Mouse (Mus musculus) urinary bladder, postnatal 0 days (tissue): ENCODE data around the gene Nmrk2. TPM values are rescaled to one million over a fixed set of nuclear protein-coding genes. Genes with fewer than 3 reads are reported as not detected.

Source experiments
- polyA plus RNA-seq: library from polyadenylated mRNA; unstranded; fragments of >200 nt; fragmentation: Nextera tagmentation; extraction: Ambion mirVana; gene quantifications from 2 replicates; pipeline ENCODE4 v1.2.1, GENCODE M21; 2015

The Nmrk2 gene
- 0.31 and 0.40 TPM in 2 replicates for polyA plus RNA-seq

DNA sequence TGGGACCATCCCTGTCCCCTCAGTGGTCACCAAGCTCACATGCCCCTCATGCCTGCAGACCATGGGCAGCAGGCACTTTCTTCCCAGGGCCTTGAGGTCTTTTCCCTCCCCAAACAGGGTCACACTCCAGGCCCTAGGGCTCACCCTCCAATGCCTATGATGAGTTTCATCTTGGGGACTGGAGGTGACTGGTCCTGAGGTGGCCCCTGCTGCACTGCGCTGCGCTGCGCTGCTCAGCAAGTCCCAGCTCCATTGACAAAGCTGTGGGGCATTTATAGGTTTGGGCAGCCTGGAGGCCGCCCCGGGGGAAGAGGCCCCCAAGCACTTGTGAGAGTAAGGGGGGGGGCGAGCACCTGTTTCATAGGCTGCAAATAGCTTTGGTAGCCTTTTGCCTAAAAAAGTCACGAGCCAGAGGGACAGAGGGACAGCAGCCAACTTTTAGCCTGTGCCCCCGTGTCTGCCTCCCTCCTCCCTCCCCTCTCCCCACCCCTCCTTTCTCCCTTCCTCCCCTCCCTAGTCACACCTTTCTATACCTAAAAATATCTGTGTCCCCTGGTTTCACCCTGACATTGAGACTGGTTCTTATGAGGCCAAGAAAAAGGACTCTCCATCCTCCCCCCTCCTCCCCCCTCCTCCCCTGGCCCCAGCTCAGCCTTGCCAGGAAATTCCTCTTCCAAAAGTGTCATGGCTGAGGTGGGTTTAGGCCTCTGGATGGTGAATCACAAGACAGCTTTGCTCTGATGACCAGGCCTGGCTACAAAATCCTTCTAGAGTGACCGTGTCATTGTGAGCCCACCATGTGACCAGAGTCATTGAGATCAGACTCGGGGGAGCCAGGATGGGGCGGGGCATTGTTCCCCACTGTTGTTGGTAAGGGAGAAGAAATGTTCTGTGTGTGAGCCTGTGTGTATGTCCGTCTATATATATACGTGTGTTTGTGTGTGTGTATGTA lies at the start of gene Nmrk2:
Gene Nmrk2 (minus strand): TSS at position 245 of the 952 bp plus-strand sequence.

DNA sequence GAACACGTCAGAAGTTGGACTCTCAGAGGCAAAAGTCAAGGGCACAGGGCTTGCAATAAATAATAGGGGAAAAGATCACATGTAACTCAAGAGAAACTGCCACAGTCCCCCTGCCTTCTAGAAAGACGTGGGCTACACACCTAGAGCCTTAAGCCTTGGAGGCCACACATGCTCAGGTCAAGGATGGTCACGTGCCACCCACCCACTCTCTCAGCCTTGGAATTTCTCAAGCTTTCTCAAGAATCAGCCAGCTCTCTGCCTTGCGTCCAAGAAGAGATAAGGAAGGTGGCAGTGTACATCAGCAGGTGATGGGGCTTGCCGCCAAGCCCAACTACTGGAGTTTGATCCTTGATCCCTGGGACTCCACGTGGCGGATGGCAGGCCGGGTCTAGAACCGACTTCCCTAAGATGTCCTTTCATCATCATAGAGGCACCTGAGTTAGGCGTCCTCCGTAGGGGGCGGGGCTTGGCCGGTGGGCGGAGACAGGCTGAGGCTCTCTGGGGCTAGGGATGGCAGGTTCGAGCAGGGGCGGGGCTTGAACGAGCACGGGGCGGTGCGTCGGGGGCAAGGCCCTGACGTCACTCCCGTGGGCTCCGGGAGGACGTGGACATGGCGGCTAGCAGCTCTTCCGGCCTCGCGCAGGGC lies 30.9 kb upstream of the Nmrk2 start, which contains the start of gene Zfr2:
Gene Zfr2 (plus strand): TSS at position 576 of the 646 bp plus-strand sequence.

GRCm38 (mm10) chr10:81230438-81231332 lies 28.8 kb upstream of the Nmrk2 start, which contains the start of gene Atcay:
Atcay (minus strand) TSS chr10:81230833.

GRCm38 (mm10) chr10:81183805-81184204 lies 18.0 kb downstream of the Nmrk2 start, which contains the start of gene 4930442H23Rik:
4930442H23Rik (minus strand) TSS chr10:81183849.

GRCm38 (mm10) chr10:81182336-81183333 lies 19.2 kb downstream of the Nmrk2 start, which contains the start of gene Dapk3:
Dapk3 (plus strand) TSS chr10:81183005.

DNA sequence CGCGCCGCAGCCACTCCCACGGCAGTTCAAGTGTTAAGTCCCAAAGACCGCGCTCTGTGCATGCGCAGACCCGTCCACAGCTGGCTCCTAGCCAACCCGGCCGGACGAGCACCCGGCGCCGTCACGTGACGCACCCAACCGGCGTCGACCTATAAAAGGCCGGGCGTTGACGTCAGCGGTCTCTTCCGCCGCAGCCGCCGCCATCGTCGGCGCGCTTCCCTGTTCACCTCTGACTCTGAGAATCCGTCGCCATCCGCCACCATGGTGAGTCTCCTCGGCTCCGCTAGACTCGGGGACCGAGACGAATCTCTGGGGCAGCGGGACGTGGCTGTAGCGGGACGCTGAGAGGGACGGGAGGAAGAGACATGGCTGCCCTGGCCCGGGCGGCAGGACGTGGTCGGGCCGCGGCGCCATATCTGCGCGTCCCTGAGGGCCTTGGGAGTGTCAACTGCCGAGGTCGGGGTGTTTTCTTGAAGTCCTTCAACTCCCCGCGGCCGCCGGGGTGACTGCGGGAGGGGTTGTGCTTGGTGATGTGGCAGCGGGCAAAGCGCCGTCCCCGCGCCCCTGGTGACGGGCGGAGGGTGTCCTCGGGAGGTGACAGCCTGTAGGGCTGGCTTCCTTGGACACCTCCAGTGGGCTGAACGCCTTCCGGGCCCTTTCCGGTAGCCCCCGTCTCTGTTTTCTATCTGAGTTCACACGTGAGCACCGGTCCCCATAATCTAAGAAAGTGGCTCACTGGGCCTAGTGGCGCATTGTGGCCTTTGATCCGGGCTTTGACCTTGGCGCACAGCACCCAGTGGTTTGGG lies 25.2 kb downstream of the Nmrk2 start, which contains the start of gene Eef2:
Gene Eef2 (plus strand): TSS at position 166 of the 806 bp plus-strand sequence.

DNA sequence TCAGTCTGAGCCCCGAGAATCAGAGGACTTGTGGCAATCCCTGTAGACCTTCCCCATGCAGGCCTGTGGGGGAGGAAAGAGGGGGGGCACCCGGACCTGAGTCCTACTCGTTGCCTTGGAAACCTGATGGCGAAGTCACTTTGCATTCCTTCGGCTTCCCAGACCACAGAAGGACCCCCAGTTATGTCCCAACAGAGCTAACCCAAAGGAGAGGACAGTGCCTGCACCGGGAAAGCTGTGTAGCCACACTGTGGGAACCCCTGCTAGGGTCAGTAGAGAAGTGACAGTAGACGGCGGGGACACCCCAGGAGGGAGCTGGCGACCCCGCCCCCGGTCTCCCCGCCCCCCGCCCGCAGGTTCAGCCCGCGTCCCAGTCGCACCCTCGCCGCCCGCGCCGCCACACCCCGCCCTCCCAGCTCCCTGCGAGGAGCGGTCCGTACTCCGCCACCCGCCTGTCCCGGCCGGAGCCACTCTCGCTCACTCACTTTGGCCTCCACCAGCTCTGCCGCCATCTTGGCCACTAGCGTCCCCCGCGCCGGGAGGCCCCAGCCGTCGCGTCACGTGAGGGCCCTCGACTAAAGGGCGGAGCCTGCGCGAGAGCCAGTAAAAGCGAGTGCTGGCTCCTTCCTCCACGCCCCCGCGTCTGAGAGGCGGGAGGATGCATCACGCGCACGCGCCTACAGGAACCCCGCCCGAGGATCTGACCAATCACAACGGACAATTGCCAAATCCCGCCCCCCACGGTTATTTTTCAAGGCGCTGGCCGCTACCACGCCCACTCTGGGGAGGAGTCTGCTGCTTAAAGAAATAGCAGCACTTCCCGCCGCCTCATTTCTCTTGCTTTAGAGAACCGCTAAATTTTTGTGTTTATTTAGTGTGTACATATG lies 34.4 kb downstream of the Nmrk2 start, which contains the start of gene Pias4:
Gene Pias4 (minus strand): TSS at position 724 of the 887 bp plus-strand sequence.

Other genes with a start within 250 kb of the Nmrk2 start
- gene Gng7, start 187.1 kb downstream of the Nmrk2 start, polyA plus RNA-seq = 1.3 and 1.6 TPM in 2 replicates
- gene Diras1, start 176.4 kb downstream of the Nmrk2 start, polyA plus RNA-seq = not detected in 2 replicates
- gene Slc39a3, start 164.6 kb downstream of the Nmrk2 start, polyA plus RNA-seq = 12.7 and 15.3 TPM in 2 replicates
- gene Sgta, start 141.9 kb downstream of the Nmrk2 start, polyA plus RNA-seq = 90.7 and 98.9 TPM in 2 replicates
- 18.4 and 19.0 TPM in 2 replicates for gene Thop1, start 132.0 kb downstream of the Nmrk2 start, polyA plus RNA-seq
- gene Creb3l3, start 103.2 kb downstream of the Nmrk2 start, polyA plus RNA-seq = 0.74 and 1.0 TPM in 2 replicates
- 118 and 119 TPM in 2 replicates for gene Map2k2, start 96.1 kb downstream of the Nmrk2 start, polyA plus RNA-seq
- 45.5 and 48.9 TPM in 2 replicates for gene Zbtb7a, start 66.8 kb downstream of the Nmrk2 start, polyA plus RNA-seq
- gene Pias4, start 34.1 kb downstream of the Nmrk2 start, polyA plus RNA-seq = 19.0 and 21.1 TPM in 2 replicates
- 446 and 467 TPM in 2 replicates for gene Eef2, start 25.4 kb downstream of the Nmrk2 start, polyA plus RNA-seq
- gene Dapk3, start 19.0 kb downstream of the Nmrk2 start, polyA plus RNA-seq = 54.2 and 57.0 TPM in 2 replicates
- 0.12 and 0.23 TPM in 2 replicates for gene 4930442H23Rik, start 18.2 kb downstream of the Nmrk2 start, polyA plus RNA-seq
- gene Atcay, start 28.8 kb upstream of the Nmrk2 start, polyA plus RNA-seq = 0.08 and 0.18 TPM in 2 replicates
- gene Zfr2, start 31.1 kb upstream of the Nmrk2 start, polyA plus RNA-seq = 3.7 and 4.1 TPM in 2 replicates
- gene Matk, start 50.9 kb upstream of the Nmrk2 start, polyA plus RNA-seq = 0.53 and 0.67 TPM in 2 replicates
- gene Mrpl54, start 64.9 kb upstream of the Nmrk2 start, polyA plus RNA-seq = 227 and 233 TPM in 2 replicates
- gene Apba3, start 64.9 kb upstream of the Nmrk2 start, polyA plus RNA-seq = 43.8 and 51.5 TPM in 2 replicates
- gene Tjp3, start 89.5 kb upstream of the Nmrk2 start, polyA plus RNA-seq = 12.6 and 14.9 TPM in 2 replicates
- gene Pip5k1c, start 90.9 kb upstream of the Nmrk2 start, polyA plus RNA-seq = 31.1 and 32.7 TPM in 2 replicates
- gene Cactin, start 119.1 kb upstream of the Nmrk2 start, polyA plus RNA-seq = 18.1 and 20.3 TPM in 2 replicates
- gene Tbxa2r, start 126.7 kb upstream of the Nmrk2 start, polyA plus RNA-seq = 28.6 and 36.1 TPM in 2 replicates
- 0.65 and 0.87 TPM in 2 replicates for gene Gipc3, start 141.2 kb upstream of the Nmrk2 start, polyA plus RNA-seq
- 67.4 and 70.3 TPM in 2 replicates for gene Hmg20b, start 148.4 kb upstream of the Nmrk2 start, polyA plus RNA-seq
- 12.5 and 12.6 TPM in 2 replicates for gene Mfsd12, start 155.4 kb upstream of the Nmrk2 start, polyA plus RNA-seq
- 1.5 and 1.8 TPM in 2 replicates for gene 4930404N11Rik, start 163.8 kb upstream of the Nmrk2 start, polyA plus RNA-seq
- gene Fzr1, start 176.5 kb upstream of the Nmrk2 start, polyA plus RNA-seq = 35.5 and 38.2 TPM in 2 replicates
- 67.0 and 71.2 TPM in 2 replicates for gene Dohh, start 182.4 kb upstream of the Nmrk2 start, polyA plus RNA-seq
- 1.6 and 2.1 TPM in 2 replicates for gene Gm48551, start 182.4 kb upstream of the Nmrk2 start, polyA plus RNA-seq
- 0.42 and 0.73 TPM in 2 replicates for gene Gm48552, start 187.0 kb upstream of the Nmrk2 start, polyA plus RNA-seq
- gene Smim24, start 191.0 kb upstream of the Nmrk2 start, polyA plus RNA-seq = 1.7 and 2.0 TPM in 2 replicates